Mouse (Mus musculus) gastrocnemius, postnatal 36 days (tissue): ENCODE measurements around the gene Set. TPM values are rescaled to one million over a fixed set of nuclear protein-coding genes. Genes with fewer than 3 reads are reported as not detected.
A peak's percentile ranks its signal among the peaks of the same experiment; 100 is the strongest.

Source experiments
- DNase-seq, 2 experiments: peaks; one replicate each; pipeline ENCODE4 v3.0.0; 2022
- intact Hi-C: fragments of 180-260 bp; cut with DNase I; formaldehyde crosslinking; loops from one replicate; pipeline ENCODE4 v1.15.1; 2025
- total RNA-seq, 2 experiments: library from RNA; stranded (reverse); gene quantifications; 2 replicates each; pipeline ENCODE4 v1.2.3; 2021

Gene Set
- total RNA-seq, 2 experiments from 2014 or later, result 81.3 to 93.3 TPM

DNA sequence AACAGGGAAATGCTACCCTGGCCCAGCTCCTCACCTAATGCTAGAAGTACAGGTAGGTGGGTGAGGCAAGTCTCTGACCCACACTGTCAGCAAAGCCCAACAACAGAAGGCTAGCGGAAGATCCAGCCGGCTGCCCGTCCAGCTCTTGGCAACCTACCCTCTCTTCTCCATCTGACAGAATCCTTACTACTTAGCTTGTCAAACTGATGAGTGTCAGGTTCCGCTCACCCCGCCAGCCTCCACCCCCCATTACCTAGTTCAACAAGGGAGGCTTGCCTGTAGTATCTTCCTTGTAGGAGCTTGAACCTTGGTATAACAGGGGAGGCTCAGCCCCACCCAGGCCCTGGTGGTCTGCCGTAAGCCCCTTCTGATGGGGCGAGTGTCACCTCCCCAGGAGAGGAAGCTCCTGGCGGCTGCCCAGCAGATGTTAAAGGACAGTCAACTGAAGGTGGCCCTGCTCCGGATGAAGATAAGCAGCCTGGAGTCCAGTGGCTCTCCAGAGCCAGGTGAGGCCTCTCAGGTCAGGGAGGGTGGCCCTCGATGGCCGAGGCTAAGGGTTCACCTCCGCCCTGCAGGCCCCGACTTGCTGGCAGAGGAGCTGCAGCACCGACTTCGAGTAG is 23.1 kb downstream of the Set start:
- DNase-seq, result no peak
- intact Hi-C loops, result no loop called here

DNA sequence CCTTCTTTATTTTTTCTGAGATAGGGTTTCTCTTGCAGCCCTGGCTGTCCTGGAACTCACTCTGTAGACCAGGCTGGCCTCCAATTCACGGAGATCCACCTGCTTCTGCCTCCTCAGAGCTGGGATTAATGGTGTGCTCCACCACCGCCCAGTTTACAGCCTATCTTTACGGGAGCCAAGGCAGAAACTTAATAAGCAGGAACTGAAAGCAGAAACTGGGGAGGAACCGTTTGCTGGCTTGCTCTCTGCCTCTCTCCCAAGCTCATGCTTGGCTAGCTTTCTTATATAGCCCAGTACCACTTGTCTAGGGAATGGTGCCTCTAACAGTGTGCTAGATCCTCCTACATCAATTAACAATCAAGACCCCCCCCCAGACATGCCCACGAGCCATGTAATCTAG is 26.9 kb downstream of the Set start:
- intact Hi-C loops, result no loop called here
- DNase-seq, result no peak

DNA sequence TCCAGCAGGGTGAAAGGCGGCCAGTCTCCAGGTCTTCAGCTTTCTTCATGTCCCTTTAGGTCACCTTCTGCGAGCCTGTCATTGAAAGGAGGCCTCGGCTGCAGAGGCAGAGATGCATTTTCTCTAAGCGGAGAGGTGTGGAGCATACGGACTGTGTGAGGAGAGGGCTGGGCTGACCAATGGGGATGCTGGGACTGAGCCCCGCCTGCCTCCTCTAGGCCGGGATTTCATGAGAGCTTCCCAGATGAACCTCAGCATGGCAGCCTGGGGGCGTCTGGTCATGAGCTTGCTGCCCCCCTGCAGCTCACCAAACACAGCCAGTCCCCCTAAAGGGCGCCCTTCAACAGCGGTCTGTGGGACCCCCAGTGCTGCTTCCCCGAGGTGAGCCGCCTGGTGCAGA is 27.5 kb downstream of the Set start:
- intact Hi-C loops, result no loop called here
- DNase-seq, result no peak

DNA sequence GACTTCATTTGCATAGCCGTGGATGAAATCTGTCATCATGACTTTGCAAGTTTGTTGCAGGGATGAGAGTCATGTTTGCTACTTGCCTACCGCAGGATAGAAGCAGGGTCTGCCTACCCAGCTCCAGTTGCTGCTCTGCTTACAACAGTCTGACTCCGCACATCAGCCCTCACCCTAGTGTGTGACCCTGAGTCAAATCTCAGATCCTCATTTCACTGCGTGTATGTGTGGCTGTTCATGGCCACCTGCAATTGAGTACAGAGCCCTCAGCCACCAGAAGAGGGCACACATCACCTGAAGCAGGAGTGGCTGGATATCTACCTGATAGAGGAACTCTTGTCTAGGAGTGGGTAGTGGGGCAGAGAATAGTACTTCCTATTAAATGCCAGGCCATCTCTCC is 30.1 kb downstream of the Set start:
- intact Hi-C loops, result no loop called here
- DNase-seq, result no peak

DNA sequence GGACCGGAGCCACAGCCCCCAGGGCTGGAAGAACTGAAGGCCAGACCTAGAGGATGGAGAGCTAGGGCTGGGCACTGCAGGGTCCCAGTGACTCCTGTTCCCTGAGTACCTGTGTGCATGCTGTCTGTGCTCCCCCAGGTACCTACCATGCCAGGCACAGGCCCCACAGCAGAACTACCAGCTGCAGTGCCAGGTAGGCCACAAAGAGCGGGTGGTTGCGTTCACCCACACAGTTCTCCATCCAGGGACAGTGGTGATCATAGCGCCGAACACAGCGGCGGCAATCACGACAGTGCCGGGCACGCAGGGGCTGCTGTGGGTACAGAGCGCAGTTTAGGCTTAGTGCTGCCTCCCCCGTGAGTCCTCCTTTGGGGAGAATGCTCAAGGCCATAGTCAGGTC is 34.3 kb downstream of the Set start:
- intact Hi-C loops, result no loop called here
- no peak for DNase-seq

DNA sequence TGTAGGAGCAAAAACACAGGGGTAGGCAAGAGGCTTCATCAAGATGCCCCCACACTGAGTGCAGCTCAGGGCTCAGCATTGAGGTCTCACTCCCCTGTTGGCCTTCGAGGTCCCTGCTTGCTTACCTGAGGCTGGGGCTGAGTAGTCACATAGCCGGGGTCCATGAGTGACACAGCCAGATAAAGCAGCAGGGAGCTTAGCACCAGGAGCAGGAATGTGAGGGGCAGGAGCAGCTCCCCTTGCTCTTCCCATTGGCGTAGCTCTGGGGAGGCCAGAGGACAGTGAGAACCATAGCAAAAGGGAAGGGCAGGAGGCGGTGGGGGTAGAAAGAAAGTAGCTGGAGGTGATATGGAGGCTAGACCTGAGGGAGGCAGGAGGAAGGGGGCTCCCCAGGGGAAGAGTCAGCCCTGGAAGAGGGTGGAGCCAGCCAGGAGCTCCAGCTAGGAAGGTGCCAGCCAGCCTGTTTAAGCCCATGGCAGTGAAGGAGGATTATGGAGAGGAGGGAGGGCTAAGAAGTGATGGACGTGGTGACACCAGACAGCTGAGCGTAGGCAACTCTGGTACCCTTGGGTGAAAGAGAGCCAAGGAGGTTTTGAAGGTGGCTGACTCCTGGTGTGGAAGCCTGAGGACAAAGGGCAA is 35.2 kb downstream of the Set start:
- no peak for DNase-seq
- intact Hi-C loops, result no loop called here

DNA sequence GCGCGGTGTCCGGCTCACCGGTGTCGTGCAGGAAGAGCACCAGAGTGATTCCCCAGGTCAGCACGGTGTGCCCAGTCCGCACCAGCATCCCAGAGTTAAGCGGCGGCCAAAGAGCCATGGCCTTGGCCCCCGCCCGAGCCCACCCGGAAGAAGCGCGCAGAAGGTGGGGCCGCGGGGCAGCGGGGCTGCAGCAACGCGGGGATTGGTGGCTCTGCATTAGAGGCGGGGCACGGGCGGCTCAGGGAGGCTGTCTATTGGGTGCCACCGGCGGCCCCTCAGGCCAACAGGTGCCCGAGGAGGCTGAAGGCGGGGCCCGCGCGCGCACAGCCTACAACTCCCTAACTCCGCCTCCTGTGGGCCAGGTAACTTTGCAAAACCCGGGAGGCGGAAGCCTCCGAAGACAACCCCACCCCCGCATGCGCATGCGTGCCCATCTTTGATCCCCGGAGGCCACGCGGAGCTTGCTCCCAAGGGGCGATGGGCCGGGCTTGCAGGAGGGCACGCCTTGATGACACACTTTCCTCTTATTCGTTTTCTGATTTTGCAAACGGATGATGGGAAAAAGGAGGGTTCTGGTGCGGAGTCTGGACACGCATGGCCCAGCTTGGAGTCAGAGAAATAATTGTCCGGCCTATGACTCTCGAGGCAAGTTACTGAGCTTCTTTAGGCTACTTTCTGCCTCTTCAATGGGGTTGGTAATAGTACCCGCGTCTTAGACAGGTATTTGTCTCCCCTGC is 36.5 kb downstream of the Set start, which contains the start of gene Zdhhc12:
Zdhhc12 (minus strand) TSS at position 178 of the 737 bp plus-strand sequence.
- intact Hi-C loops, result no loop called here

DNA sequence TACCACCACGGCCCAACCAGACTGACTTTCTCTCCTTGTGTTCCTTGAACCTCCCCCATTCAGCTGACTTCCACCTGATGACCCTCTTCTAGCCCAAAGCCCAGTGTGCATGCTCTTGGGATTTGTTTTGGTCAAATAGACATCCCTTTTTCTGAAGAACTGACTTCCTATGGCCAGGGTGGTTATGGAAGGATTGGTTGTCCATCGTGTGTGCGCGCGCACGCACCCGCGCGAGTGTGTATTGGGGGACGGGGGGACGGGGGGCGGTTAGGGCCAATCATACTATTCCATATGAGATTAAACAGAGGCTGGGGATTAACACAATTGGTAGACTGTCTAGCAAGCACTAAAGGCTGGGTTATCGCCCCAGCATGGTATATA is 37.0 kb downstream of the Set start:
- DNase-seq, result no peak
- intact Hi-C loops, result no loop called here

More for the DNA sequence above, 36.5 kb downstream of the Set start, which contains the start of gene Zdhhc12:
- DNase-seq, result peak; percentile 85 to 89

DNA sequence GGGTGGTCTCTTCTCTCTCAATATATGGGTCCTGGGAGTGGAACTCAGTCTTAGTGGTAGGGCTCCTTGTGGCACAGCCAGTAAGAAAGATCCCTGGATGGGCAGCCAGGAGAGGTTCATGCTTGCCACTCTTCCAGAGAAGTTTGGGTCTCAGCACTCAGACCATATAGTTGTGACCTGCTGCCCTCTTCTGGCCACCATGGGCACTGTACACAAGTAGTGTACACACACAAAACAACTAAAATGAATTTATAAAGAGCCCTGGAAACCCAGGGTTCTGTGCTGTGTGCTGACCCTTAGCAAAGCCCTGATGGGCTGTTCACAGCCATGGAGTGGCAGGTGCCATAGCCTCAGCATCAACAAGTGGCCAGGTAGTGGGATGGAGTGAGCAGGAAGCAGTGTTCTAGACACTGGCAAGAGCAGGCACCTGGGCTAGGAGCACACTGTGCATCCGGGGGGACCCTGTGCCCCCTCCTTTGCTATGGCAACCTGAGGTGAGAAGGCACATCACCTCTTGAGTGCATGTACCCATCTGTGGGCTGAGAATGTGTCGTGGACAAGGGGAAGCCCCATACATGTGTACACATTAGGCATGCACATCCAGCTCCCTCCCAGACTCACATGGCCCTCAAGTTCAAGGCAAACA is 38.8 kb downstream of the Set start:
- peak in 1 of 2 experiments; percentile 34 for DNase-seq
- intact Hi-C loops, result loop anchor here (2.0 kb wide), 1 partner anchor 53 kb away; no protein-coding TSS in a partner anchor

DNA sequence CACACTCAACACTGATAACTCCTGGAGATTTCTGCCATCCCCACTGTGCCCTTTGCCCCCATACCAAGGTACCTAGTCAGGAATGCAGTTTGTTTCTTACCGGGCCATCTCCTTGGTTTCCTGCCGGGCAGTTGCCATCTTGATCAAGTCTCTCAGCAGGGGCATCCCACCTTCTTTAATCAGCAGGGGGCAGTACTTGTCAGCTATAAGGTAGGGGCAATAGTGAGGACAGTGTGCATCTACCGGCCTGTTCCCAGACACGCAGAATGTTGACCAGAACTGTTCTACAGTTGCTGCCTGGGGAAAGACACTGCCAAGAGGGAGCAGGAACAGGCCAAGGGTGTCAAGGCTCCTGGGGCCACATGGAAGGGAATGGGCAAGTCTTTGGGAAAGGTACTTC is 43.0 kb downstream of the Set start:
- intact Hi-C loops, result loop anchor here (10.0 kb wide), 1 partner anchor 175 kb away; no protein-coding TSS in a partner anchor
- no peak for DNase-seq

DNA sequence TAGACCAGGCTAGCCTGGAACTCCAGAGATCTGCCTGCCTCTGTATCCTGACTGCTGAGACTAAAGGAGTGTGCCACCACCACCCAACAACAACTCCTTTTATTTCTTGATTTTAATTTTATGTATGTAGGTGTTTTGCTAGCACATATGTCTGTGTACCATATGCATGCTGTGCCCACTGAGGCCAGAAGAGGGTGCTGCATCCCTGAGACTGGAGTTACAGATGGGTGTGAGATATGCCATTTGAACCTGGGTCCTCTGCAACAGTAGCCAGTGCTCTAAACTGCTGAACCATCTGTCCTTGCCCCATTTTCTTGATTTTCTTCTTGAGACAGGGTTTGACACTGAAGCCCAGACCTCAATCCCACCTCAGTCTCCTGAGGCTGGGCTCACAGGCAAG is 49.2 kb downstream of the Set start:
- intact Hi-C loops, result loop anchor here (10.0 kb wide), 1 partner anchor 168 kb away; no protein-coding TSS in a partner anchor
- DNase-seq, result no peak

DNA sequence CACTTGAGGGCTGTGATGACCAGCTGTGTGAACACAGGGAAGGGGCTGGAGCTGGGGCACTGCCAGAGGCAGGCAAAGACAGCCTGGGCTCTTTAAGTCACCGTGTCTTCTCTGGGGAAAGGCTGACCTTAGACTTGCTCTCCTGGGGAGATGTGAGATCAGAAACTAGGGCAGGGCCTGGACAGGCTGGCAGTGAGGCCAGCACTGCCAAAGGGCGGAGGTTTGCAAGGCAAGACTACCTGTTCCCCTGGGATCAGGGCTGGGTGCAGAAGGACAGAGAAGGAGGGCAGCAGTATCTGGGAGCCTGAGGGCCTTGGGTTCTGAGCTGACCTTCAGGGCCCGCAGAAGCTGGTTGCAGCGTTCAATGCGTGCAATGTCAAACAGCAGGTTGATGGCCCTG is 50.5 kb downstream of the Set start:
- DNase-seq, result no peak
- intact Hi-C loops, result loop anchor here (10.0 kb wide), 1 partner anchor 167 kb away; no protein-coding TSS in a partner anchor

DNA sequence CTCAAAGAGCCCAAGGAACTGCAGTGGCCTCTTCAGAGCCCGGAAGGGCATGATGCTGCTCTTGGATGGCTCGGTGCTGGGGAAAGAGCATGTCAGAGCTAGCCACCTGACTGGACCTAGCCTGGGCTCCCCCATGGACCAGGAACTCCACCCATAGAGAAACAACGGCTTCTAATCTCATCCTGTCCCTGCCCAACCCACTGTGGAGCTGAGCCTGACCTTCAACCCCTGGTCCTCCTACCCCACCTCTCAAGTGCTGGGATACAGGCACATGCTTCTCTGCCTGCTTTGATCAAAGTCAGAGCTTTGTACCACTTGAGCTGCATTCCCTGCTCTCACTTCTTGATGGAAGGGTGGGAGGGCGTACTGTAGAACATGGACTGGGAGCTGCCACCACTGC is 51.1 kb downstream of the Set start:
- no peak for DNase-seq
- intact Hi-C loops, result loop anchor here (10.0 kb wide), 1 partner anchor 167 kb away; no protein-coding TSS in a partner anchor

DNA sequence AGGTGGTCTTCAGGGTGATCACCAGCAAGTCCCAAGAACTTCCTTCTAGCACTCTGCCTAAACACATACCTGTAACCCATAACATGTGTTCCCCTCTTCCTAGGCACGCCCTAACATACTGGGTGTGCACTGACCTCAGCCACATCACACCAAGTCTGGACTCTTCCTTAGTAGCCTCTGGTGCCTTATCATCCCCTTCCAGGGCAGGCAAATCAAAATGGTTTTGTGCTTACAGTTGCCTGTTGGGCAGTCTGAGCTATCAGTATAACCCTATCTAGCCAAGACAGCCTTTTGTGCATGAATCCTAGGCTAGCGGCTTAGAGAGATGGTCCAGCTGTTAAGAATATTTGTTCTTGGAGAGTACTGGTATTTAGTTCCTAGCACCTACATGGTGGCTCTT is 54.3 kb downstream of the Set start:
- intact Hi-C loops, result no loop called here
- no peak for DNase-seq

DNA sequence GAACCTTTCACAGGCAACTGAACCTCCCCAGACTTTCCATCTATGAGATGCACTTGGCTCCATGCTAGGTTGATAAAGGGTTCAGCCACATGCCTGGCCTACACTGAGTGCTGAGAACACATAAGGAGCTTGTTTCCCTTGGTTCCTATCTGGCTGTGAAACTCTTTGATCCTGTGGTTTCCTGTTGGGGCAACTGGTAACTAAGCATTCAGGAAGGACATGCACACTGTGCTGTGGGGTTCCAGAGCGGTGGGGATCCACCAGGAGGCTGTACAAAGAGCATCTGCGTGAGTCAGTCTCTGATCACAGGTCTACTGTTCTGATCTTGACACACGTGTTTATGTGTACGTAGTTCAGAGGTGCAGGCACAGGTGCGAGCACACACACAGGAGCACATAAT is 55.4 kb downstream of the Set start:
- intact Hi-C loops, result no loop called here
- DNase-seq, result no peak

DNA sequence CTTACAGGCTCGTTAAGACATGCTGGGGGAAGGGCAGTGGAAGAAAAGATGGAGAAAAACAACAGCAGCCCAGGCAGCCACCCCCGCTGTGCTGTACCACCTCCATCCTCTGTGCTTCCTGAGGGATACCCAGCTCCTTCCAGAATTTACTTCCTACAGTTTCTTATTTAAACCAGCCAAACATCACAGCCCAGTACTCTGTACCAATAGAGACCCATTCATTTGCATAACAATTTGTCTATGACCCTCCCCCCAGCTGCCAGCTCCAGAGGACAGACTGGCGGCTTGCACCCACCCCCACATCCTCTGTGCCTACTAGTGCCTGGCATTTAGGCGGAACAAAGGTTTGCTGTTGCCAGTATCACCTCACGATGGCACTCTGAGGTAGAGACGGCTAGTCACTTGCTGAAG is 62.5 kb downstream of the Set start:
- intact Hi-C loops, result no loop called here

DNA sequence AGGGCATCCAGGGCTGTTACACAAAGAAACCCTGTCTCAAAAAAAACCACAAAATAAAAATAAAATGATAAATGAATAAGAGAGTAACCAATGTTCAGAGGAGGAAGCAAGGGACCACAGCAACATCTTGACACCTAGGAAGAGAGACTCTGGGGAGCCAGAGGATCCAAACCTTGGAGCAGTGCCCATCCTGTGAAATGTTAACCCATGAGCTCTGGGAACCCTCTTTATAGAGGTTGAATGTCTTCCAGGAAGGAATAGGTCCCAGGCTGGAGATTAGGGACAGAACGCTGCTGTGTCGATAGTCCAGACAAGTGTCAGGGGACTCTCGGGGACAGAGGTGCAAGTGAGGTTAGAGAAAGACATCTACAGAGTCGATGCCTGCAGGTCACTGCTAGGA is 63.1 kb downstream of the Set start:
- intact Hi-C loops, result no loop called here

More for the DNA sequence above, 62.5 kb downstream of the Set start:
- no peak for DNase-seq

More for the DNA sequence above, 63.1 kb downstream of the Set start:
- DNase-seq, result no peak
